Mouse (Mus musculus): Measurements from ENCODE around the gene Ctxn2.
A peak's percentile ranks its signal among the peaks of the same experiment; 100 is the strongest.
"Not testable (repeated sequence)": the region's sequence is repeated elsewhere in the genome, so short reads cannot be mapped to it uniquely, and the experiment has no call there.

The Ctxn2 gene

GRCm38 (mm10) chr2:125135903-125136811, at the start of gene Ctxn2:
Ctxn2 (plus strand) TSS chr2:125136692.
- DNase-seq (ENCODE audit: low read depth, low spot score) = peak; percentile 73

DNA sequence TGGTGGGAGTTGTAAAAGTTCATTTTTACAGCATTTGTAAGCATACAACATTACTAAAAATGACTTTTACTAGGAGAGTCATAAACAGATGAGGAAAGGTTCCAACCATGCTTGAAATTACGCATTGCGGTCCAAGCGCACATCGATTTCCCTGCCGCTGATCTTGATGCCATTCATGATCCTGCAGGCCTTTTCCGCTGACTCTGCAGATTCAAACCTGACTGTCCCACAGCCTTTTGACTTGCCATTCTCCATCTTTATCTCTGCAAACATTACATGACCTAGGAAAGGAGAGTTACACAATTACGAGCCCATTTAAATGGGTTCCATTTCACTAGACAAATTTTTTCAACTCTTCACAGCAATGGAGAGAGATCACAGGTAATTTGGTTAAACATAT, 47.7 kb upstream of the Ctxn2 start:
- no peak for DNase-seq (ENCODE audit: low read depth, low spot score)

DNA sequence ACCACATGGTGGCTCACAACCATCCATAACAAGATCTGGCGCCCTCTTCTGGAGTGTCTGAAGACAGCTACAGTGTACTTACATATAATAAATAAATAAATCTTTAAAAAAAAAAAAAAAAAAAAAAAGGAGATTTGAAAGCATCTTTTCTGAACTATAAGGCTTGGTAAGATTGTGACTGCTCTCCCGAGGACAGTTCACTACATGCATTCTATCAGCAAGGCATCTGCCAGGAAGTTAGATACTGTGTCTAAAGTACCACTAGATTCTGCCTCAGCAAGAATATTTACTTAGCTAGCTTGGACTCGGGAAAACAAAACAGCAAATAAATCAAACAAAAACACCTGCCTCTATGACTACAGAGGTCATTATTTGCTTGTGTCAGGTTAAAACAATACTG, 44.4 kb upstream of the Ctxn2 start:
- DNase-seq (ENCODE audit: low read depth, low spot score) = not testable (repeated sequence)

GRCm38 (mm10) chr2:125104491-125104890, 32.0 kb upstream of the Ctxn2 start:
- DNase-seq (ENCODE audit: low read depth, low spot score) = not testable (repeated sequence)

GRCm38 (mm10) chr2:125106536-125106935, 30.0 kb upstream of the Ctxn2 start:
- DNase-seq (ENCODE audit: low read depth, low spot score) = not testable (repeated sequence)

DNA sequence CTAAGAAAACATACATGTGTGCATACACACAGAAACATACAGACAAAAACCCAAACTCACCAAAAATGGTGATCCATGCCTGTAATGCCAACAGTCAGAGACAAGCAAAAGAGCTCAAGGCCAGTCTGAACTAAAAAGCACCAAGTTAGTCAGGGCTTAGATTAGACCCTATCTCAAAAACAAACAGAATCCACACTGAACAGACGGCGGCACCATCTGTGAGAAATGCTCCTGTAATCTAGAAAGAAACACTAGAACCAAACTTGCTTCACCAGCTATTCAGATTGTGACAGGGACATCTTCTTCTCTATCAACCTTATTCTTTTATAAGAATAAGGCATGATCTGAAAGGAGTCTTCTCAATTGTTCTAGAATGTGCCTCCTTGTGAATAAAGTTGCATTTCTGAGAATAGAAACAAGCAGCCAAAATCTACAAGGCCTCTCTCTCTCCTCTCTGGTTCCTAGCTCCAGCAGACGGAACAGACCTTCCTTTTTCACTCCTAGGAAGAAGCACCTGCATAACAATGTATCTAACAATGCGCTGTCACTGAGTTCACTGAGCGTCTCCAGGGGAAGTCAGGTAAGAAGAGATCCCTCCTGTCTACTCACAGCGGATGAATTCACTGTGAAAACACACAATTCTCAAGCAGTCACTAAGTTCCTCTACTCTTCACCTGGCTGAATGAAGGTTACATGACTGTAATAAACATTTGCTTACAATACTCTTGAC, 16.9 kb upstream of the Ctxn2 start:
- DNase-seq (ENCODE audit: low read depth, low spot score) = no peak

DNA sequence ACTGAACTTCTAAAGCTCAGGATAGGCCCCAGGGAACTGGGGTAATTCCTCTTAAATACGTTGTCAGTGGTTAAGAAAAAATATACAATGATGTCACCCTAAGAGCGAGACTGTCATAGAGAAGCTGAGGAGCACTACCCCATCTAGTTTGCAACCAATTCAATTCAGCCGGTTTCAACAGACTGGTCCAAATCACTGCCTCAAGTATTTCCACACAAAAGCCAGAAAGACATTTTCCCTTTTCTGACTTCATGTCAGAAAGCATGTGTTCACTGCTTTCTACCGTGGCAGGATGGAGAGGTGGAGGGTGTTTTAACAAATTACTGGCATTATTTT, 14.2 kb upstream of the Ctxn2 start:
- no peak for DNase-seq (ENCODE audit: low read depth, low spot score)

DNA sequence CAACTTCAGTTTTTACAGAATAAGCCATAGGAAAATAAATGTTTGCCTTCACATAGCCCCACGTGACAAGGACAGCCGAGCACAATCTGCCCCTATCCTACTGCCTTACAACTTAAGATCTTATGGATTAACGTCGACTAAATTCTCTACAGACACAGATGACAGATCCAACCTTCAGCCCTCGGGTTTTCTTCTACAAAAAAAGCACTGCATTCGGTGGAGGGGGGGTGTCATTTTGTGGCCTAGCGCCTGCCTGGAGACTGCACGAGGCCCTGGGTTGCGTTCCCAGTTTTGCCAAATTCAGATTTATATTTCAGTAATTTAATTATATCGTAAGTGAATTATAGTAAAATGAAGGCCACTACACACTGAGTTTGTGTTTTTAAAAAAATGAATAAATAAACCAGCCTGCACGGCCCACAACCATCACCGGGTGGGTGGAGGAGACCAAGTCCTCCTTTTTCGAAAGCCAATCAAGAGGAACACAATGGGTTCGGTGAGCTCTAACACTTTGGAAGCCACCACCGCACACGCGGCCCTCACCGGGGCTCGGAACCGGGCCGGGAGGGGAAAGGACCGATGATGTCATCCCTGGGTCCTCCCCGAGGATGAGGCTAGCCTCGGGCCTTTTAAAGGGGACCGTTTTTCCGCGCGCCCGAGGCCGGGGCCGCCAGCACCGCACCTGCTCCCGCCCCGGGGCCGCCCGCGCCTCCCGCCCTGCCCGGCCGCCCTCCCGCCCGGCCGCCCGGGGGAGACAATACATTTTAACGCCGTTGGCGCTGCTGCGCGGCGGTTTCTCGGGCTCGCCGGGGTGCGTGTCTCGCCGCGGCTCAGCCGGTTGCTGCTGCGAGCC, 13.6 kb upstream of the Ctxn2 start:
- DNase-seq (ENCODE audit: low read depth, low spot score) = peak; percentile 17

GRCm38 (mm10) chr2:125123477-125123852, 13.0 kb upstream of the Ctxn2 start, which contains the start of gene Myef2:
Myef2 (minus strand) TSS chr2:125123661.
- peak; percentile 78 for DNase-seq (ENCODE audit: low read depth, low spot score)

DNA sequence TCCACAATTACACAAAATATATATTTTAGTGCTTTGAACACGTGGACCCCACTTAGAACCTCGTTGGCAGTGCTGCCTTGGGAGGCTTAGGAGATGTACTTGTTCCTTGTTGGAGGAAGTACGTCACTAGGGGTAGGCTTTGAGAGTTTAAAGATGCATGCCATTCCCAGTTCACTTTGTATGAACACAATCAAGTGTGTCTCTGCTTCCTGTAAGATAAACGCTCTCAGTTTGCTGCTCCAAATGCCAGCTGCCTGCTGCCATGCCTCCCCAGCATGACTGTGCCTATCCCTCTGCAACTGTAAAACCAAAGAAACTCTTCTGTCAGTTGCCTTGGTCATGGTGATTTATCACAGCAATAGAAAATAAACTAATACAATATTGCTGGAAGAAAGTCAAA, 10.7 kb upstream of the Ctxn2 start:
- DNase-seq (ENCODE audit: low read depth, low spot score) = no peak

DNA sequence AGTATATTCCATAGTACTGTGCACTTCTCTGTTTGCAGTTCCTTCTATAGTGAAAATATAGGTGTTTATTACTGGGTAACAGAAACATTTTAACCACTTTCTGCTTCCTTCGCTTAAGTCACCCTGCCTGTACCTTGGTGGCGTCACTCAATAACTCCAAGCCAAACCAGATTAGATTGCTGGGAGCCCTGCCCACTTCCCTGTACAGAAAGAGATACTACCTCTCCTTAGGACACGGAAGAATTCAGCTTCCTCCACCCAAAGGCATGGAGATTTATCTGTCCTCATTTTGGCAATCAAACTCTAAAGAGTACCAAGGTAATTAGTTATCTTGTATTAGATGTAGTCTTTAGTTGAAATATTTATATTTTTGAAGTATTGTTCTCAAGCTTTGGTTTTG, 9.7 kb upstream of the Ctxn2 start:
- DNase-seq (ENCODE audit: low read depth, low spot score) = no peak

- no peak for DNase-seq (ENCODE audit: low read depth, low spot score)
These were observed 2.4 kb upstream of the Ctxn2 start for GRCm38 (mm10) chr2:125134113-125134512.

DNA sequence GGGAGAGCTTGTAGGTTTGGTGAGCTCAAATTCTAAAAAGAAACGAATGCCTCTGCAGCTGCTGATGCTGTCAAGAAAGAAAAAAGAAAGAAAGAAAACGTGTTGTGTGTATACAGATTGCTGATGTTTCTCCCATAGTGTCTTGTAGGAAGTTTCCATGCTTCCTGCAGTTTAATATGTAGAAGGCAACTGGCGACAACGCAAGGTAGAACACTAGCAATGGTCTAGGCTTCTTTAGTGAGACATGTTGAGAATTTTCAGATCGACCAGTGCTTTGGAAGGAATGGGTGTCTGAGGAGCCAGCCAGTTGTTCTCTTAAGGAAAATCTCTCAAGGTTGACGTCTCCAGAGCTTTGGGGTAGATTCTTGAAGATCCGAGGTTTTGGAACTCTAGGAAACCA, 354 bp downstream of the Ctxn2 start:
- DNase-seq (ENCODE audit: low read depth, low spot score) = no peak

DNA sequence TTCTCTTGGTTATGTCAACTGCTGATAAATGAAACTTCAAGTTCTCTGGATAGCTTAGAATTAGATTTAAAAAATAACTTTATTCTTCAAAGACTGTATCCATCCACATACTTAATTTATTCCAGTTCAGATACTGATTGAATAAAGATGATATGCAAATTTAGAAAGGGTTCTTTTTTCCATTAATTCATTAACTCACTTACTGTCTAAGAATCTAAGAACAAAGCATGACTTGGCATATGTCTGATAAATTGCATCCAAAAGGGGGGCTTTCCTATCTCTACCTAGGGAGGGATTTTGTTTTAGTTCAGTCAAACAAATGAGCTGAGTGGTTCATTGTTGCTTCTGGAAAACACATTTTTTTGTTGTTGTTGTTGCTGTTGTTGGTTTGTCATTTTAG, 5.8 kb downstream of the Ctxn2 start:
- no peak for DNase-seq (ENCODE audit: low read depth, low spot score)

- no peak for DNase-seq (ENCODE audit: low read depth, low spot score)
These were observed 15.9 kb downstream of the Ctxn2 start, which contains the start of gene Slc12a1 for GRCm38 (mm10) chr2:125152388-125152787. Slc12a1 (plus strand) TSS chr2:125152505.

DNA sequence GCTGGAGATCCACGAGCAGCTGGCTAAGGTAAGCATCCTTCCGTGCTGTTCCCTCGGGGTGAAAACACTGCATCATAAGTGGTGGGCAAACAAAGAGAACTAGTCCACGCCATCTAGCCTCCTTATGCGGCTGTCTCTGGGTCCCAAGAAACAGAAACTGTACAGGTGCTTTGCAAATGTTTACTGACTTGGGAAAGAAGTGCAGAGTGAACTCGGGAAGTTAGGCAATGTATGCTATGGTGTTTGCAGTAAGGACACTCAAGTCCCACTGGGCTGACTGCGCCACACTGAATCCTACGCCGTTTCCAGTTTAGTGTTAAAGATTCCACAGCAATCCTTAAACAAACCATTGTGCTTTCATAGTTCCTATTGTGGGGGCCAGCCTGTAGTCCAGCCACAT, 17.8 kb downstream of the Ctxn2 start:
- no peak for DNase-seq (ENCODE audit: low read depth, low spot score)

DNA sequence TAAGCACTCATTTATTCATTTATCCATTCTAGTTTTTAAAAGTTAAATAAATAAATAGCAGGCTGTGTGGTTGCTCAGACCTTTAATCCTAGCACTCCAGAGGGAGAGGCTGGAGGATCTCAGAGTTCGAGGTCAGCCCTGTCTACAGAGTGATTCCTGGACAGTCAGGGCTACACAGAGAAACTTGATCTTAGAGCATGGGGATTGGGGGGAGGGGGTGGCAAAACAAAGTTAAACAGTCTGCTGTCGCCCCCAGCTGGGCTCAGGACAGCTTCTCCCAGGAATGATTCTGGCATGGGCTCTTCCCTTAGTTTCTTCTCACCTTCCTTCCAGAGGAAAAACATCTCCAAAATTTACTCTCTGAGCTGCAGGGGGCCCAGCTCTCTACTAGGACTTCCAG, 19.0 kb downstream of the Ctxn2 start:
- DNase-seq (ENCODE audit: low read depth, low spot score) = no peak

DNA sequence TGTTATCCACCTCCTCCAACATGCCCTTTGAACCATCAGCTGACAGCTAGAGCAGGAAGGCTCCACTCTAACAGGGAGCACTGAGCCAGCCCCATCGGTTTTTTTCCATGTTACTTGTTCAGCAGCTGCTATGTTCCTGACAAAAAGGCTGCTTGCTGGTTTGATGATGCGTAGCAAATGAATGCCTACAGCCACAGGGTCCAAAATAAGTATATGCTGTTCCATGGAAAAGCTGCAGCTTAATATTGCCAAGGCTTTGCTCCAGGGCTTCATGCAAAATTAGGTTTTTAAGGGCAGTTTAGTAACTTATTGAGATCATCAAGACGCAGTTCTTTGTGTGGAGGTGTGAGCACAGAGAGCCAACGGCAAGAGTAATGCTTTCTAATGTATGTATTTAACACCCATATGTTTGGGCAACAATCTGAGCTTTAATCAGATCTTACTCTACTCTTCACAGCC, 25.5 kb downstream of the Ctxn2 start:
- no peak for DNase-seq (ENCODE audit: low read depth, low spot score)

GRCm38 (mm10) chr2:125178225-125178798, 41.8 kb downstream of the Ctxn2 start:
- DNase-seq (ENCODE audit: low read depth, low spot score) = no peak

DNA sequence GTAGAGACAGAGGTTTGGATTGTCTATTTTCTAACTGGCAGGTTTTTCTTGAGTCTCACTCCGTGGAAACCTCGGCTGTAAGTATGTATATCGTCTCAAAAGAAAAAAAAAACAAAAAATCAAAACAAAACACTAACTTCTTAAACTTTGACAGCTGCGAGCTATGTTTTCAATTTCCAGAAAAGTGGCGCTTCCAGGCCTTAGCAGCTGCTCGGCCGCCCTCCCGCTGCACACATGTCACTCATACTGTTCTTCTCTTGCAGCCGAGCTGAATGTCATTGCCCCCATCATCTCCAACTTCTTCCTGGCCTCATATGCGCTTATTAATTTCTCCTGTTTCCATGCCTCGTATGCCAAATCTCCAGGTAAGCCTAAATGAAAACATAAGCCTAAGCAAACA, 51.4 kb downstream of the Ctxn2 start:
- no peak for DNase-seq (ENCODE audit: low read depth, low spot score)

GRCm38 (mm10) chr2:125189197-125189596, 52.7 kb downstream of the Ctxn2 start:
- DNase-seq (ENCODE audit: low read depth, low spot score) = peak; percentile 60
